In genomic region chr3:95718153-95718552, GRCm38 (mm10) we compare ENCODE assay signal across 29 mouse cellular contexts. TPM values are rescaled to one million over a fixed set of nuclear protein-coding genes. Genes with fewer than 3 reads are reported as not detected.
"Had no signal": no experiment of that assay in that cellular context is flagged by ENCODE, and none has a peak within 500 bp of the region (broad histone marks: within the 10 kb centered on the region; RNA-seq: fewer than 3 reads in every experiment).

No protein-coding gene starts in this region.

- H3K27me3 ChIP-seq: embryonic facial prominence, embryonic 12.5 days; embryonic facial prominence, embryonic 13.5 days; embryonic facial prominence, embryonic 15.5 days; forebrain, embryonic 12.5 days; forebrain, embryonic 13.5 days; forebrain, embryonic 15.5 days had no signal

- H3K36me3 ChIP-seq: embryonic facial prominence, embryonic 12.5 days; embryonic facial prominence, embryonic 15.5 days; forebrain, embryonic 10.5 days; forebrain, embryonic 12.5 days; forebrain, embryonic 15.5 days had no signal

- H3K4me2 ChIP-seq: embryonic facial prominence, embryonic 12.5 days; embryonic facial prominence, embryonic 13.5 days; embryonic facial prominence, embryonic 15.5 days; forebrain, embryonic 12.5 days; forebrain, embryonic 13.5 days; forebrain, embryonic 15.5 days had no signal

- ATAC-seq: forebrain, embryonic 13.5 days; forebrain, embryonic 14.5 days; forebrain, embryonic 15.5 days; forebrain, embryonic 16.5 days; forebrain, postnatal 0 days had no signal

- H3K9ac ChIP-seq: embryonic facial prominence, embryonic 12.5 days; embryonic facial prominence, embryonic 13.5 days; embryonic facial prominence, embryonic 15.5 days; forebrain, embryonic 12.5 days; forebrain, embryonic 13.5 days; forebrain, embryonic 15.5 days; forebrain, postnatal 0 days had no signal

- H3K4me3 ChIP-seq: embryonic facial prominence, embryonic 10.5 days; embryonic facial prominence, embryonic 12.5 days; embryonic facial prominence, embryonic 13.5 days; embryonic facial prominence, embryonic 15.5 days; erythroblast, embryonic 14.5 days; forebrain, embryonic 10.5 days; forebrain, embryonic 12.5 days; forebrain, embryonic 13.5 days; forebrain, embryonic 15.5 days; gastrocnemius, adult 2 months; heart, adult 2 months had no signal

- H3K4me1 ChIP-seq: embryonic facial prominence, embryonic 10.5 days; embryonic facial prominence, embryonic 12.5 days; embryonic facial prominence, embryonic 13.5 days; embryonic facial prominence, embryonic 15.5 days; forebrain, embryonic 10.5 days; forebrain, embryonic 12.5 days; forebrain, embryonic 13.5 days; forebrain, embryonic 15.5 days had no signal

- H3K9me3 ChIP-seq: embryonic facial prominence, embryonic 12.5 days; embryonic facial prominence, embryonic 15.5 days; forebrain, embryonic 12.5 days; forebrain, embryonic 13.5 days; forebrain, embryonic 15.5 days had no signal

- DNase-seq: cerebellum, adult 8-10 months; cerebellum, adult 9-10 months; cerebellum, adult 9-11 months; cerebellum, postnatal 10 days; cerebellum, postnatal 14 days; cerebellum, postnatal 25 days; cerebellum, postnatal 36 days; embryo, embryonic 11 days; forebrain, postnatal 0 days; gastrocnemius, adult 2 months; gastrocnemius, postnatal 10 days; gastrocnemius, postnatal 14 days; gastrocnemius, postnatal 25 days; gastrocnemius, postnatal 36 days; heart, adult 11 months; heart, adult 18-20 months; heart, adult 2 months had no signal

- H3K27ac ChIP-seq: embryonic facial prominence, embryonic 10.5 days; embryonic facial prominence, embryonic 12.5 days; embryonic facial prominence, embryonic 13.5 days; embryonic facial prominence, embryonic 15.5 days; forebrain, embryonic 10.5 days; forebrain, embryonic 12.5 days; forebrain, embryonic 13.5 days; forebrain, embryonic 15.5 days; gastrocnemius, adult 2 months; heart, adult 2 months had no signal

RNA-seq across cellular contexts. Expression of gene Ecm1, which starts 21.2 kb away (rescaled TPM):
- total RNA-seq: common myeloid progenitor, adult 5-6 weeks had no signal
